Mouse (Mus musculus) CH12.LX (cell line): ENCODE measurements around the gene Gm49392. TPM values are rescaled to one million over a fixed set of nuclear protein-coding genes. Genes with fewer than 3 reads are reported as not detected.

Experiments used
- DNase-seq: peaks from one replicate; pipeline ENCODE4 v3.0.0-alpha.2; 2013; ENCODE audit errors: extremely low read depth
- H3K27ac ChIP-seq: 2 replicates; pipeline ENCODE4 v1.5.1; 2012; ENCODE audit warnings: low read depth, mild to moderate bottlenecking, control low read depth, moderate library complexity; ENCODE audit not compliant: insufficient read depth
- H3K27me3 ChIP-seq: replicated peaks from 2 replicates; pipeline ENCODE3; 2012; ENCODE audit warnings: inconsistent platforms
- H3K36me3 ChIP-seq, 2 experiments: replicated peaks in 1 of 2; 2 replicates each; pipeline versions ENCODE3 to v1.6.1; 2012; ENCODE audit warnings: inconsistent platforms in 1 of 2, low read length in 1 of 2, mild to moderate bottlenecking in 1 of 2, mixed read lengths in 1 of 2, moderate library complexity in 1 of 2; ENCODE audit not compliant: control insufficient read depth in 1 of 2, insufficient read depth in 1 of 2
- H3K4me1 ChIP-seq, 2 experiments: 2 replicates each; pipeline ENCODE4 v1.6.1; 2012; ENCODE audit warnings: inconsistent platforms in 1 of 2, moderate library complexity in 1 of 2; ENCODE audit not compliant: insufficient read depth in 2 of 2, control insufficient read depth in 1 of 2
- H3K4me2 ChIP-seq: 2 replicates; pipeline ENCODE4 v1.6.1; 2012; ENCODE audit warnings: low read depth, mild to moderate bottlenecking, control low read depth; ENCODE audit not compliant: poor library complexity, insufficient read depth, severe bottlenecking
- H3K4me3 ChIP-seq, 3 experiments: fragments of 150-350 bp in 1 of 3; sonication (generic) in 1 of 3; replicated peaks in 1 of 3; 2 replicates each; pipeline versions ENCODE3 to v1.5.1; 2011 to 2012; ENCODE audit warnings: low read depth in 2 of 3, low read length in 2 of 3, mild to moderate bottlenecking in 2 of 3, moderate library complexity in 2 of 3, control low read depth in 1 of 3, improper control_type of control experiment in 1 of 3, inconsistent platforms in 1 of 3, mixed read lengths in 1 of 3; ENCODE audit not compliant: poor library complexity in 1 of 3
- H3K79me2 ChIP-seq: replicated peaks from 2 replicates; pipeline ENCODE4 v1.6.1; 2012; ENCODE audit warnings: mild to moderate bottlenecking, moderate library complexity; ENCODE audit not compliant: control insufficient read depth, poor library complexity, insufficient read depth, severe bottlenecking; ENCODE audit errors: extremely low read depth
- H3K9ac ChIP-seq: 2 replicates; pipeline ENCODE4 v1.6.1; 2012; ENCODE audit warnings: low read depth, mild to moderate bottlenecking, control low read depth, moderate library complexity; ENCODE audit not compliant: insufficient read depth
- H3K9me3 ChIP-seq: replicated peaks from 2 replicates; pipeline ENCODE3; 2012; ENCODE audit warnings: low read length, inconsistent platforms, mixed read lengths
- CHD1 ChIP-seq: IDR thresholded peaks from 2 replicates; pipeline ENCODE4 v1.6.1; 2012; ENCODE audit warnings: low read depth, low read length, improper control_type of control experiment, inconsistent platforms
- CHD2 ChIP-seq: IDR thresholded peaks from 2 replicates; pipeline ENCODE4 v1.6.1; 2011; ENCODE audit warnings: low read length, improper control_type of control experiment
- CTCF ChIP-seq, 2 experiments: IDR thresholded peaks in 1 of 2; conservative IDR thresholded peaks in 1 of 2; 2 replicates each; pipeline ENCODE4 v1.5.1; 2011 to 2012; ENCODE audit warnings: low read depth in 2 of 2, low read length in 2 of 2, improper control_type of control experiment in 1 of 2, inconsistent platforms in 1 of 2, mild to moderate bottlenecking in 1 of 2, moderate library complexity in 1 of 2
- EP300 ChIP-seq: IDR thresholded peaks from 2 replicates; pipeline ENCODE4 v1.6.1; 2011; ENCODE audit warnings: low read length, improper control_type of control experiment
- ETS1 ChIP-seq: conservative IDR thresholded peaks from 2 replicates; pipeline ENCODE4 v1.6.1; 2012; ENCODE audit warnings: low read depth, mild to moderate bottlenecking, inconsistent platforms, low read length, improper control_type of control experiment, moderate library complexity
- GABPA ChIP-seq: IDR thresholded peaks from 2 replicates; pipeline ENCODE4 v1.6.1; 2012; ENCODE audit warnings: low read depth, low read length, improper control_type of control experiment, inconsistent platforms; ENCODE audit not compliant: insufficient replicate concordance
- IRF4 ChIP-seq: IDR thresholded peaks from 2 replicates; pipeline ENCODE4 v1.6.1; 2014; ENCODE audit warnings: low read depth, mild to moderate bottlenecking, inconsistent platforms, low read length, improper control_type of control experiment
- JUN ChIP-seq: IDR thresholded peaks from 2 replicates; pipeline ENCODE4 v1.6.1; 2011; ENCODE audit warnings: low read depth, mild to moderate bottlenecking, low read length, improper control_type of control experiment, moderate library complexity; ENCODE audit not compliant: insufficient read depth
- JUND ChIP-seq: conservative IDR thresholded peaks from 2 replicates; pipeline ENCODE4 v1.6.1; 2011; ENCODE audit warnings: low read depth, low read length, improper control_type of control experiment
- MAFK ChIP-seq: IDR thresholded peaks from 2 replicates; pipeline ENCODE4 v1.6.1; 2011; ENCODE audit warnings: low read length, improper control_type of control experiment; ENCODE audit not compliant: insufficient replicate concordance
- MAX ChIP-seq: IDR thresholded peaks from 2 replicates; pipeline ENCODE4 v1.6.1; 2011; ENCODE audit warnings: low read length, improper control_type of control experiment
- MAZ ChIP-seq: IDR thresholded peaks from 2 replicates; pipeline ENCODE4 v1.6.1; 2012; ENCODE audit warnings: low read depth, mild to moderate bottlenecking, inconsistent platforms, low read length, improper control_type of control experiment, moderate library complexity
- MEF2A ChIP-seq: IDR thresholded peaks from 2 replicates; pipeline ENCODE4 v1.6.1; 2014; ENCODE audit warnings: low read depth, mild to moderate bottlenecking, inconsistent platforms, low read length, improper control_type of control experiment, borderline replicate concordance
- NRF1 ChIP-seq: IDR thresholded peaks from 2 replicates; pipeline ENCODE4 v1.6.1; 2014; ENCODE audit warnings: low read depth, mild to moderate bottlenecking, inconsistent platforms, low read length, improper control_type of control experiment, moderate library complexity
- PAX5 ChIP-seq: IDR thresholded peaks from 2 replicates; pipeline ENCODE4 v1.6.1; 2012; ENCODE audit warnings: low read length, inconsistent platforms, mixed read lengths
- POLR2A ChIP-seq: IDR thresholded peaks from 2 replicates; pipeline ENCODE4 v1.6.1; 2011; ENCODE audit warnings: low read depth, mild to moderate bottlenecking, improper control_type of control experiment, low read length
- POLR2AphosphoS2 ChIP-seq: IDR thresholded peaks from 2 replicates; pipeline ENCODE4 v1.6.1; 2011; ENCODE audit warnings: low read depth, low read length, improper control_type of control experiment
- RAD21 ChIP-seq: IDR thresholded peaks from 2 replicates; pipeline ENCODE4 v1.6.1; 2011; ENCODE audit warnings: low read depth, mild to moderate bottlenecking, low read length, improper control_type of control experiment, moderate library complexity
- RCOR1 ChIP-seq: conservative IDR thresholded peaks from 2 replicates; pipeline ENCODE4 v1.6.1; 2012; ENCODE audit warnings: low read depth, mild to moderate bottlenecking, inconsistent platforms, low read length, improper control_type of control experiment
- SIN3A ChIP-seq: IDR thresholded peaks from 2 replicates; pipeline ENCODE4 v1.6.1; 2012; ENCODE audit warnings: low read length, improper control_type of control experiment, inconsistent platforms
- TBP ChIP-seq: conservative IDR thresholded peaks from 2 replicates; pipeline ENCODE4 v1.6.1; 2011; ENCODE audit warnings: low read depth, low read length, improper control_type of control experiment
- UBTF ChIP-seq: IDR thresholded peaks from 2 replicates; pipeline ENCODE4 v1.6.1; 2012; ENCODE audit warnings: low read depth, mild to moderate bottlenecking, inconsistent platforms, low read length, improper control_type of control experiment, moderate library complexity
- USF1 ChIP-seq: IDR thresholded peaks from 2 replicates; pipeline ENCODE4 v1.6.1; 2014; ENCODE audit warnings: low read depth, mild to moderate bottlenecking, inconsistent platforms, low read length, improper control_type of control experiment
- ZC3H11A ChIP-seq: IDR thresholded peaks from 2 replicates; pipeline ENCODE4 v1.6.1; 2012; ENCODE audit warnings: low read depth, mild to moderate bottlenecking, inconsistent platforms, low read length, improper control_type of control experiment
- ZKSCAN1 ChIP-seq: IDR thresholded peaks from 2 replicates; pipeline ENCODE4 v1.6.1; 2012; ENCODE audit warnings: low read depth, inconsistent platforms, low read length, improper control_type of control experiment, borderline replicate concordance
- ZMIZ1 ChIP-seq: IDR thresholded peaks from 2 replicates; pipeline ENCODE4 v1.6.1; 2012; ENCODE audit warnings: low read depth, mild to moderate bottlenecking, inconsistent platforms, low read length, improper control_type of control experiment
- dilution Hi-C: fragments of 300-500 bp; cut with MboI; formaldehyde crosslinking; loops from 2 replicates; pipeline ENCODE4 v1.14.3; 2020; ENCODE audit warnings: low sequenced_read_pairs; ENCODE audit not compliant: extremely low pct_unique_long_range_greater_than_20kb, extremely low pct_ligation_motif_present
- in situ Hi-C: fragments of 300-500 bp; cut with MboI; formaldehyde crosslinking; loops from 3 replicates; pipeline ENCODE4 v1.14.3; 2019; ENCODE audit warnings: low sequenced_read_pairs, low pct_ligation_motif_present, low pct_unique_long_range_greater_than_20kb, mixed read lengths
- polyA plus RNA-seq: library from polyadenylated mRNA; unstranded; fragments of >175 nt; gene quantifications from 2 replicates; pipeline ENCODE4 v1.2.1, GENCODE M21; 2012; ENCODE audit warnings: low read depth; ENCODE audit not compliant: insufficient read length
- total RNA-seq, 2 experiments: library from RNA; depleted of rRNA; stranded (reverse); fragments of 300-350 nt in 1 of 2; fragments of >200 nt in 1 of 2; gene quantifications; 2 replicates each; pipeline ENCODE4 v1.2.3; 2012 to 2014

The Gm49392 gene
- total and polyA plus RNA-seq, 3 experiments: not detected

- in situ Hi-C loops: no loop called here
- H3K79me2 ChIP-seq: no peaks in the 10 kb centered on the region
- no peak overlapping the region for H3K27ac ChIP-seq
- no peaks in the 10 kb centered on the region for H3K27me3 ChIP-seq
- DNase-seq: no peak
- TF ChIP-seq ZKSCAN1 (no peak), GABPA (no peak), JUN (no peak), NRF1 (no peak), ZC3H11A (no peak), CHD1 (no peak), RCOR1 (no peak), POLR2A (no peak), IRF4 (no peak), SIN3A (no peak), TBP (no peak), ZMIZ1 (no peak), PAX5 (no peak), USF1 (no peak), POLR2AphosphoS2 (no peak), MAFK (no peak), MAZ (no peak)
- no peaks in the 10 kb centered on the region for H3K36me3 ChIP-seq
- H3K4me2 ChIP-seq: no peak overlapping the region
- no peak overlapping the region for H3K9ac ChIP-seq
- dilution Hi-C loops: no loop called here
- no peak overlapping the region for H3K4me3 ChIP-seq
- no peaks in the 10 kb centered on the region for H3K4me1 ChIP-seq
- peaks cover 52% of the 10 kb centered on the region for H3K9me3 ChIP-seq
Measured at GRCm38 (mm10) chr13:60813722-60814121, 83.0 kb downstream of the Gm49392 start.

- TF ChIP-seq ETS1 (no peak), POLR2A (no peak), IRF4 (no peak), MAZ (no peak), PAX5 (no peak), CTCF (conservative IDR thresholded peaks at IDR 0.05 in 1 of 2, IDR thresholded peaks at IDR 0.05 in 1 of 2; ENCODE audit: low read depth in 2 of 2, low read length in 2 of 2) (no peak), CHD2 (no peak), JUND (no peak), UBTF (no peak), MAX (no peak), ZKSCAN1 (no peak), RAD21 (no peak), RCOR1 (no peak), MEF2A (no peak), EP300 (no peak)
- Histone ChIP-seq H3K4me1 (no peaks in the 10 kb centered on the region), H3K27ac (no peak overlapping the region), H3K27me3 (no peaks in the 10 kb centered on the region), H3K36me3 (no peaks in the 10 kb centered on the region), H3K4me3 (no peak overlapping the region), H3K4me2 (no peak overlapping the region), H3K79me2 (no peaks in the 10 kb centered on the region), H3K9ac (no peak overlapping the region), H3K9me3 (peaks cover 59% of the 10 kb centered on the region)
- in situ Hi-C loops: no loop called here
- dilution Hi-C loops: no loop called here
- no peak for DNase-seq
Measured at GRCm38 (mm10) chr13:60812768-60813167, 83.9 kb downstream of the Gm49392 start.
